Mouse (Mus musculus) thymus, postnatal 36 days (tissue): ENCODE data around the gene Slc28a2.
"Not testable (repeated sequence)": the region's sequence is repeated elsewhere in the genome, so short reads cannot be mapped to it uniquely, and the experiment has no call there.

ENCODE experiments used
- DNase-seq, 2 experiments: peaks; one replicate each; pipeline ENCODE4 v3.0.0; 2022; ENCODE audit warnings: mixed read lengths in 2 of 2

Gene Slc28a2

GRCm38 (mm10) chr2:122469221-122469620 lies 42.9 kb downstream of the Slc28a2 start:
- peak in 1 of 2 experiments; percentile 23 for DNase-seq

GRCm38 (mm10) chr2:122476585-122476984 lies 50.3 kb downstream of the Slc28a2 start:
- no peak for DNase-seq

GRCm38 (mm10) chr2:122483787-122484186 lies 57.5 kb downstream of the Slc28a2 start:
- DNase-seq, result not testable (repeated sequence)

GRCm38 (mm10) chr2:122484641-122485040 lies 58.4 kb downstream of the Slc28a2 start, which contains the start of gene Gm14085:
Gene Gm14085, plus strand, starts transcription at chr2:122484941.
- DNase-seq, result no peak

GRCm38 (mm10) chr2:122485654-122486053 lies 59.4 kb downstream of the Slc28a2 start:
- not testable (repeated sequence) for DNase-seq

GRCm38 (mm10) chr2:122486122-122486521 lies 59.8 kb downstream of the Slc28a2 start:
- not testable (repeated sequence) for DNase-seq

- no peak for DNase-seq
Measured at GRCm38 (mm10) chr2:122486674-122487073, 60.4 kb downstream of the Slc28a2 start.
